Mouse (Mus musculus) CD4-positive helper T cell, adult 2 months (primary cell): ENCODE measurements around the gene Mmp8.

Source experiments
- DNase-seq: peaks from one replicate; pipeline ENCODE4 v3.0.0-alpha.2; 2012; ENCODE audit warnings: low read depth, missing footprints, low spot score

Mmp8 gene

GRCm38 (mm10) chr9:7558221-7559017 is at the start of gene Mmp8:
Gene Mmp8 (plus strand): TSS chr9:7558456.
- DNase-seq = no peak

- DNase-seq = peak; percentile 82
Measured at GRCm38 (mm10) chr9:7509619-7510233, 48.5 kb upstream of the Mmp8 start.

GRCm38 (mm10) chr9:7517944-7518571 is 40.2 kb upstream of the Mmp8 start:
- DNase-seq = no peak

GRCm38 (mm10) chr9:7526255-7526940 is 31.9 kb upstream of the Mmp8 start:
- no peak for DNase-seq

GRCm38 (mm10) chr9:7542763-7543162 is 15.5 kb upstream of the Mmp8 start:
- DNase-seq = no peak

GRCm38 (mm10) chr9:7544923-7545457 is 13.3 kb upstream of the Mmp8 start:
- no peak for DNase-seq

- no peak for DNase-seq
Measured at GRCm38 (mm10) chr9:7545471-7545870, 12.8 kb upstream of the Mmp8 start.

GRCm38 (mm10) chr9:7545920-7546319 is 12.3 kb upstream of the Mmp8 start:
- DNase-seq = no peak

- no peak for DNase-seq
Measured at GRCm38 (mm10) chr9:7551943-7552342, 6.3 kb upstream of the Mmp8 start.

GRCm38 (mm10) chr9:7553536-7553935 is 4.7 kb upstream of the Mmp8 start:
- DNase-seq = peak; percentile 70

- DNase-seq = peak; percentile 39
Measured at GRCm38 (mm10) chr9:7554382-7554781, 3.9 kb upstream of the Mmp8 start.

GRCm38 (mm10) chr9:7560026-7560425 is 1.8 kb downstream of the Mmp8 start:
- no peak for DNase-seq

GRCm38 (mm10) chr9:7567376-7567775 is 9.1 kb downstream of the Mmp8 start:
- no peak for DNase-seq

- DNase-seq = no peak
Measured at GRCm38 (mm10) chr9:7567923-7568322, 9.7 kb downstream of the Mmp8 start.

- no peak for DNase-seq
Measured at GRCm38 (mm10) chr9:7570485-7570884, 12.2 kb downstream of the Mmp8 start.

GRCm38 (mm10) chr9:7571162-7571561 is 12.9 kb downstream of the Mmp8 start, which contains the start of gene Mmp27:
Gene Mmp27 (plus strand): TSS chr9:7571396.
- no peak for DNase-seq

- peak; percentile 67 for DNase-seq
Measured at GRCm38 (mm10) chr9:7572188-7572587, 13.9 kb downstream of the Mmp8 start.

- peak; percentile 47 for DNase-seq
Measured at GRCm38 (mm10) chr9:7572663-7573308, 14.5 kb downstream of the Mmp8 start.

- no peak for DNase-seq
Measured at GRCm38 (mm10) chr9:7575526-7575925, 17.3 kb downstream of the Mmp8 start.

GRCm38 (mm10) chr9:7577371-7577770 is 19.1 kb downstream of the Mmp8 start:
- no peak for DNase-seq

- no peak for DNase-seq
Measured at GRCm38 (mm10) chr9:7590063-7590462, 31.8 kb downstream of the Mmp8 start.
